Mouse (Mus musculus) lung, postnatal 0 days (tissue): ENCODE data around the gene Immp2l.

ENCODE experiments used
- CTCF ChIP-seq: IDR thresholded peaks from 2 replicates; pipeline ENCODE4 v1.5.1; 2016; ENCODE audit warnings: antibody characterized with exemption, mild to moderate bottlenecking
- EP300 ChIP-seq: IDR thresholded peaks from 2 replicates; pipeline ENCODE4 v1.6.1; 2016; ENCODE audit warnings: antibody characterized with exemption, mild to moderate bottlenecking, control low read depth

DNA sequence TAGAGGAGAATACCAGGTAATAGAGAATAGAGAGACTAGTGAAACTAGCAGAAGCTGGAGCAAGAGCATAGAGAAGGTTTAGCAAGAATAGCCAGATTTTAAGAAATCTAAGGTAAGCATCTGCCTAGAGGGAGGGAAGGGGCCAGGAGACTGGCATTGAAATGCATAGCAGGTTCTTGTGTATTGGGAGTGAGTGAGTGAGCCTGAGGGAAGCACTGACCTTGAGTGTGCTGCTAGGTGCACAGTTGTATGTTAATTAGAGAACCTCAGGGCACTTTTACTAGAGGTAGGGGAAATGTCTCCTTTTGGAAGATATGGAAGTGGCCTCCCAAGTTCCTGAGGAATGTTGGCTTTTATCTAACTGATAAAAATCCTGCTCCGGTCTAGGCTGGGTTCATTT, 705.9 kb downstream of the Immp2l start:
- no peak for TF ChIP-seq CTCF
- TF ChIP-seq EP300: no peak
